Mouse (Mus musculus): ENCODE data around the gene Ahcyl2. TPM values are rescaled to one million over a fixed set of nuclear protein-coding genes. Genes with fewer than 3 reads are reported as not detected.

Ahcyl2 gene
- polyA plus RNA-seq, 1 experiment from 2014 or later: 11.7 TPM

GRCm38 (mm10) chr6:29947823-29948222, 180.0 kb downstream of the Ahcyl2 start:
- Histone ChIP-seq H3K4me2 (ENCODE audit: low read length) (no peak overlapping the region), H3K27me3 (ENCODE audit: control insufficient read depth, insufficient read depth, low read length) (no peaks in the 10 kb centered on the region), H3K9me3 (ENCODE audit: control insufficient read depth, low read length) (no peaks in the 10 kb centered on the region), H3K9ac (ENCODE audit: low read length) (no peak overlapping the region), H3K36me3 (ENCODE audit: control insufficient read depth, insufficient read depth, low read length) (peaks cover 77% of the 10 kb centered on the region), H3K4me3 (ENCODE audit: control insufficient read depth in 1 of 2, insufficient read depth in 1 of 2, low read depth in 1 of 2, low read length in 2 of 2) (no peak overlapping the region), H3K4me1 (ENCODE audit: control insufficient read depth in 2 of 2, insufficient read depth in 2 of 2, low read length in 2 of 2) (no peaks in the 10 kb centered on the region), H3K27ac (replicated peaks in 1 of 2; ENCODE audit: control insufficient read depth in 1 of 2, insufficient read depth in 1 of 2, low read depth in 2 of 2, low read length in 2 of 2) (no peak overlapping the region)
- ATAC-seq (ENCODE audit: insufficient number of reproducible peaks, insufficient read depth, low FRiP score, low read depth): no peak
- 64% methylated on average over 6 of the region's 6 CpGs for WGBS

GRCm38 (mm10) chr6:29956749-29957148, 188.9 kb downstream of the Ahcyl2 start:
- no peaks in the 10 kb centered on the region for H3K27me3 ChIP-seq (ENCODE audit: control insufficient read depth, insufficient read depth, low read length)
- H3K27ac ChIP-seq (replicated peaks in 1 of 2; ENCODE audit: control insufficient read depth in 1 of 2, insufficient read depth in 1 of 2, low read depth in 2 of 2, low read length in 2 of 2): no peak overlapping the region
- H3K9me3 ChIP-seq (ENCODE audit: control insufficient read depth, low read length): no peaks in the 10 kb centered on the region
- no peak overlapping the region for H3K4me2 ChIP-seq (ENCODE audit: low read length)
- no peak overlapping the region for H3K4me3 ChIP-seq (ENCODE audit: control insufficient read depth in 1 of 2, insufficient read depth in 1 of 2, low read depth in 1 of 2, low read length in 2 of 2)
- H3K4me1 ChIP-seq (ENCODE audit: control insufficient read depth in 2 of 2, insufficient read depth in 2 of 2, low read length in 2 of 2): no peaks in the 10 kb centered on the region
- 75% methylated on average over 4 of the region's 4 CpGs for WGBS
- no peak overlapping the region for H3K9ac ChIP-seq (ENCODE audit: low read length)
- ATAC-seq (ENCODE audit: insufficient number of reproducible peaks, insufficient read depth, low FRiP score, low read depth): no peak
- peaks cover 76% of the 10 kb centered on the region for H3K36me3 ChIP-seq (ENCODE audit: control insufficient read depth, insufficient read depth, low read length)

DNA sequence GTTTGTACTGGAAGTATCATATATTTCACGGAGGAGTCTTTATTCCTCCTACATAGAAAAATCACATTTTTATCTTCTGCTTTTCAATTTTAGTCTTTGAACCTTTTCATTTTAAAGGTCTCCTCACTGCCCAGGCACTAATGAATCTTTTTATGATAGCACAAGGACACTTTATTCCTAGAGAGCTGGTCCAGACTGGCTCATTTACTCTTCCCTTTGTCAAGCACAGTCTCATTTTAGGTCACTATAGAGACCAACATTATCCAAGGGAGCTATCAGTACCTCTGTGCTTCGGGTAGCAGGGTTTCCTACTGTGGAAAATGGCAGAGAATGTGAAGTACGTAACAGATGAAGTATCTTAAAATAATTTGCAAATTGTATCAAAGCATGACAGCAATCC, 190.9 kb downstream of the Ahcyl2 start:
- Histone ChIP-seq H3K4me3 (ENCODE audit: control insufficient read depth in 1 of 2, insufficient read depth in 1 of 2, low read depth in 1 of 2, low read length in 2 of 2) (no peak overlapping the region), H3K36me3 (ENCODE audit: control insufficient read depth, insufficient read depth, low read length) (peaks cover 59% of the 10 kb centered on the region), H3K4me2 (ENCODE audit: low read length) (no peak overlapping the region), H3K27me3 (ENCODE audit: control insufficient read depth, insufficient read depth, low read length) (no peaks in the 10 kb centered on the region), H3K4me1 (ENCODE audit: control insufficient read depth in 2 of 2, insufficient read depth in 2 of 2, low read length in 2 of 2) (no peaks in the 10 kb centered on the region), H3K27ac (replicated peaks in 1 of 2; ENCODE audit: control insufficient read depth in 1 of 2, insufficient read depth in 1 of 2, low read depth in 2 of 2, low read length in 2 of 2) (no peak overlapping the region), H3K9me3 (ENCODE audit: control insufficient read depth, low read length) (no peaks in the 10 kb centered on the region), H3K9ac (ENCODE audit: low read length) (no peak overlapping the region)
- 77% methylated on average over 3 of the region's 3 CpGs for WGBS
- no peak for ATAC-seq (ENCODE audit: insufficient number of reproducible peaks, insufficient read depth, low FRiP score, low read depth)

GRCm38 (mm10) chr6:29961081-29961480, 193.3 kb downstream of the Ahcyl2 start:
- Histone ChIP-seq H3K27me3 (ENCODE audit: control insufficient read depth, insufficient read depth, low read length) (no peaks in the 10 kb centered on the region), H3K4me1 (ENCODE audit: control insufficient read depth in 2 of 2, insufficient read depth in 2 of 2, low read length in 2 of 2) (no peaks in the 10 kb centered on the region), H3K27ac (replicated peaks in 1 of 2; ENCODE audit: control insufficient read depth in 1 of 2, insufficient read depth in 1 of 2, low read depth in 2 of 2, low read length in 2 of 2) (no peak overlapping the region), H3K4me2 (ENCODE audit: low read length) (no peak overlapping the region), H3K36me3 (ENCODE audit: control insufficient read depth, insufficient read depth, low read length) (peaks cover 35% of the 10 kb centered on the region), H3K4me3 (ENCODE audit: control insufficient read depth in 1 of 2, insufficient read depth in 1 of 2, low read depth in 1 of 2, low read length in 2 of 2) (no peak overlapping the region), H3K9me3 (ENCODE audit: control insufficient read depth, low read length) (no peaks in the 10 kb centered on the region), H3K9ac (ENCODE audit: low read length) (no peak overlapping the region)
- WGBS: 93% methylated on average over 6 of the region's 6 CpGs
- ATAC-seq (ENCODE audit: insufficient number of reproducible peaks, insufficient read depth, low FRiP score, low read depth): no peak

Other genes starting within 250 kb of the Ahcyl2 start
- 5.0 and 5.3 TPM in 2 replicates for gene Irf5, start 241.4 kb upstream of the Ahcyl2 start, polyA plus RNA-seq (2014; fragmentation: Nextera tagmentation; extraction: Ambion mirVana)
- 65.4 and 66.6 TPM in 2 replicates for gene Tnpo3, start 158.1 kb upstream of the Ahcyl2 start, polyA plus RNA-seq (2014; fragmentation: Nextera tagmentation; extraction: Ambion mirVana)
- gene Tspan33, start 73.8 kb upstream of the Ahcyl2 start, polyA plus RNA-seq (2014; fragmentation: Nextera tagmentation; extraction: Ambion mirVana): 2.4 and 3.2 TPM in 2 replicates
- gene Smo, start 32.5 kb upstream of the Ahcyl2 start, polyA plus RNA-seq (2014; fragmentation: Nextera tagmentation; extraction: Ambion mirVana): 18.8 and 22.1 TPM in 2 replicates
- 67.0 and 78.5 TPM in 2 replicates for gene Strip2, start 149.0 kb downstream of the Ahcyl2 start, polyA plus RNA-seq (2014; fragmentation: Nextera tagmentation; extraction: Ambion mirVana)

All from heart, embryonic 14.5 days (tissue).